Mouse (Mus musculus): ENCODE measurements at regions not wholly inside any gene's neighbourhood (a gene's known extent, or its start where the extent isn't known, plus 50 kb on each side); places are given as distances from the start of the nearest gene placed in this dataset.

GRCm38 (mm10) chr6:53217234-53218015, 69.6 kb upstream of the Creb5 start:
- TF ChIP-seq POLR2A (IDR thresholded peaks at IDR 0.05; ENCODE audit: borderline replicate concordance, low read depth, low read length) (no peak), CTCF (IDR thresholded peaks at IDR 0.05; ENCODE audit: low read depth, low read length) (no peak)

Data from bone marrow macrophage, adult 2 months (primary cell).